Mouse (Mus musculus) cortical plate, adult 2 months (tissue): ENCODE measurements at regions not wholly inside any gene's neighbourhood (a gene's known extent, or its start where the extent isn't known, plus 50 kb on each side); places are given as distances from the start of the nearest gene placed in this dataset.
A peak's percentile ranks its signal among the peaks of the same experiment; 100 is the strongest.

Experiments used
- CTCF ChIP-seq: fragments of 200-500 bp; IDR thresholded peaks from 2 replicates; pipeline ENCODE4 v1.5.1; 2011; ENCODE audit warnings: mild to moderate bottlenecking, control low read depth, low read length; ENCODE audit not compliant: insufficient read depth; ENCODE audit errors: extremely low read depth
- POLR2A ChIP-seq: fragments of 200-500 bp; IDR thresholded peaks from 2 replicates; pipeline ENCODE4 v1.6.1; 2011; ENCODE audit warnings: mild to moderate bottlenecking, low read length, control low read depth; ENCODE audit not compliant: insufficient read depth; ENCODE audit errors: extremely low read depth

- TF ChIP-seq POLR2A (0 out of 2 replicates have a peak, but pooled peaks have one; percentile 8), CTCF (no peak)
Measured at GRCm38 (mm10) chr12:8410410-8411341, 89.1 kb downstream of the Rhob start.
